Mouse (Mus musculus): Measurements from ENCODE around the gene Slc25a18. TPM values are rescaled to one million over a fixed set of nuclear protein-coding genes. Genes with fewer than 3 reads are reported as not detected.

Slc25a18 gene
- polyA plus RNA-seq, 1 experiment from 2014 or later = 0.21 TPM

Small RNA genes lying within 50 kb of the gene (microRNA-seq; reads per million reads assigned to microRNA genes)
- not detected for gene Gm25193 (ENCODE audit: borderline number of aligned reads)

Other genes starting within 250 kb of the Slc25a18 start
- 13.3 and 14.2 TPM in 2 replicates for gene Hdhd5, start 242.3 kb upstream of the Slc25a18 start, polyA plus RNA-seq (2014; fragmentation: Nextera tagmentation; extraction: Ambion mirVana)
- 7.2 and 8.2 TPM in 2 replicates for gene Cecr2, start 107.2 kb upstream of the Slc25a18 start, polyA plus RNA-seq (2014; fragmentation: Nextera tagmentation; extraction: Ambion mirVana)
- gene Atp6v1e1, start 49.2 kb downstream of the Slc25a18 start, polyA plus RNA-seq (2014; fragmentation: Nextera tagmentation; extraction: Ambion mirVana) = 144 and 147 TPM in 2 replicates
- 36.6 and 40.1 TPM in 2 replicates for gene Bcl2l13, start 62.6 kb downstream of the Slc25a18 start, polyA plus RNA-seq (2014; fragmentation: Nextera tagmentation; extraction: Ambion mirVana)
- 17.6 and 19.8 TPM in 2 replicates for gene Bid, start 143.3 kb downstream of the Slc25a18 start, polyA plus RNA-seq (2014; fragmentation: Nextera tagmentation; extraction: Ambion mirVana)